Mouse (Mus musculus): Measurements from ENCODE around the gene Tjp1.
A peak's percentile ranks its signal among the peaks of the same experiment; 100 is the strongest.

Tjp1 gene

GRCm38 (mm10) chr7:65389539-65389938 lies 138.0 kb downstream of the Tjp1 start:
- DNase-seq (ENCODE audit: low read depth, low spot score) = no peak

GRCm38 (mm10) chr7:65388243-65389013 lies 139.2 kb downstream of the Tjp1 start:
- DNase-seq (ENCODE audit: low read depth, low spot score) = no peak

- DNase-seq (ENCODE audit: low read depth, low spot score) = no peak
Measured at GRCm38 (mm10) chr7:65387560-65388175, 139.9 kb downstream of the Tjp1 start.

- DNase-seq (ENCODE audit: low read depth, low spot score) = no peak
Measured at GRCm38 (mm10) chr7:65384775-65385174, 142.8 kb downstream of the Tjp1 start.

GRCm38 (mm10) chr7:65382515-65383283 lies 144.9 kb downstream of the Tjp1 start:
- DNase-seq (ENCODE audit: low read depth, low spot score) = peak; percentile 18

GRCm38 (mm10) chr7:65381896-65382295 lies 145.7 kb downstream of the Tjp1 start:
- no peak for DNase-seq (ENCODE audit: low read depth, low spot score)

- DNase-seq (ENCODE audit: low read depth, low spot score) = no peak
Measured at GRCm38 (mm10) chr7:65380716-65381115, 146.9 kb downstream of the Tjp1 start.

GRCm38 (mm10) chr7:65378818-65379565 lies 148.6 kb downstream of the Tjp1 start:
- DNase-seq (ENCODE audit: low read depth, low spot score) = no peak

- DNase-seq (ENCODE audit: low read depth, low spot score) = no peak
Measured at GRCm38 (mm10) chr7:65377521-65377920, 150.1 kb downstream of the Tjp1 start.

GRCm38 (mm10) chr7:65375621-65376020 lies 152.0 kb downstream of the Tjp1 start:
- no peak for DNase-seq (ENCODE audit: low read depth, low spot score)

- no peak for DNase-seq (ENCODE audit: low read depth, low spot score)
Measured at GRCm38 (mm10) chr7:65375176-65375575, 152.4 kb downstream of the Tjp1 start.

- DNase-seq (ENCODE audit: low read depth, low spot score) = no peak
Measured at GRCm38 (mm10) chr7:65373336-65373735, 154.2 kb downstream of the Tjp1 start.

- no peak for DNase-seq (ENCODE audit: low read depth, low spot score)
Measured at GRCm38 (mm10) chr7:65371765-65372164, 155.8 kb downstream of the Tjp1 start.

- peak; percentile 91 for DNase-seq (ENCODE audit: low read depth, low spot score)
Measured at GRCm38 (mm10) chr7:65370787-65371616, 156.6 kb downstream of the Tjp1 start.

GRCm38 (mm10) chr7:65370381-65370786 lies 157.2 kb downstream of the Tjp1 start:
- DNase-seq (ENCODE audit: low read depth, low spot score) = peak; percentile 64

- no peak for DNase-seq (ENCODE audit: low read depth, low spot score)
Measured at GRCm38 (mm10) chr7:65369101-65369500, 158.5 kb downstream of the Tjp1 start.

GRCm38 (mm10) chr7:65367386-65368245 lies 160.0 kb downstream of the Tjp1 start:
- no peak for DNase-seq (ENCODE audit: low read depth, low spot score)

- DNase-seq (ENCODE audit: low read depth, low spot score) = no peak
Measured at GRCm38 (mm10) chr7:65366153-65366552, 161.4 kb downstream of the Tjp1 start.

GRCm38 (mm10) chr7:65365560-65365959 lies 162.0 kb downstream of the Tjp1 start:
- no peak for DNase-seq (ENCODE audit: low read depth, low spot score)

- no peak for DNase-seq (ENCODE audit: low read depth, low spot score)
Measured at GRCm38 (mm10) chr7:65360278-65360677, 167.3 kb downstream of the Tjp1 start.

All from ZHBTc4 (cell line).